29 mouse cellular contexts compared by ENCODE assay signal in the genomic region with DNA sequence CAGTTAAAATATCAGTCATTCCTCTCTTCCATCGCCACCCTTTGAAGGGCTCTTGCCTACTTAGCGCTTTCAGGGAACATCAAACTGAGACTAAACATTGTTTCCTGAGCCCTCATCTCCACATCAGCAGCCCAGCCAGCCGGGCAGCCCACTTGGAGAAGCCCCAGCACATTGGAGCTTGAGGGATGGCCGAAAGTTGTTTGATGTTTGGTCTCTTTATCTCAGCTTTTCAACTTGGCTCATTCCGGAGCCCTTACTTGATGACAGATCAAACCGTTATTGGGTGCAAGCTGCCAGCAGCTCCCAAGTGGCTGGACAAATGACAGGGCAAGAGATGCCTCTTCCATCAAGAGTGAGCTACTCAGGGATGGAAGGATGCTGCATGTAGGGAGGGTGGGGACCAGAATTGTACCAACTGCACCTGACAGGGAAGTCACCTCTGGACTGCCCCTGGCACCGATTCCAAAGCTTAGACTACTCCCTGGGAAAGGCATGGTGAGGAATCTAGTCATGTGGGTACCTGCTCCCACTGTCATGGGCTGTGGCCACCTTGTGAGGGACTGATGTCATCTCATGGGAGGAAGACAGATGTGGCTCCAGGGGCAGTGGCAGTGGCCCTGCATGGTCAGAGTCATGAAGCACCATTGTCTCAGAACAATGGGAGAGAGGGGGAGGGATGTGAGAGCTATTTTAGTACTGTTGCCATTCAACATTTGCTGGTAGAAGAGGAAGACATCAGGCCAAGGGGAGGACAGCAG.
DNase-seq lines count a peak whose midpoint lies in the region; ATAC-seq and TF ChIP-seq lines count a peak whose summit lies in the region.
"Had no signal": no experiment of that assay in that cellular context is flagged by ENCODE, and none has a peak within 500 bp of the region (broad histone marks: within the 10 kb centered on the region; RNA-seq: fewer than 3 reads in every experiment).

No protein-coding gene starts in this region.

- no peak overlapping the region for H3K4me2 ChIP-seq in heart, postnatal 0 days (ENCODE audit: low read depth, low read length)
- no peak overlapping the region for H3K4me2 ChIP-seq in lung, embryonic 16.5 days (ENCODE audit: low read depth, low read length)
- H3K4me2 ChIP-seq: embryonic facial prominence, embryonic 15.5 days; forebrain, embryonic 12.5 days; hindbrain, embryonic 15.5 days; kidney, embryonic 15.5 days; limb, embryonic 12.5 days; midbrain, embryonic 15.5 days; neural tube, embryonic 15.5 days; stomach, embryonic 15.5 days had no signal

- no peak overlapping the region for H3K9ac ChIP-seq in heart, postnatal 0 days (replicated peaks; ENCODE audit: low read depth, low read length)
- no peak overlapping the region for H3K9ac ChIP-seq in heart, adult 2 months (ENCODE audit: low read depth, low read length)
- H3K9ac ChIP-seq in lung, embryonic 16.5 days (ENCODE audit: low read length) = no peak overlapping the region
- H3K9ac ChIP-seq: embryonic facial prominence, embryonic 15.5 days; forebrain, embryonic 12.5 days; forebrain, postnatal 0 days; hindbrain, embryonic 15.5 days; kidney, embryonic 15.5 days; limb, embryonic 12.5 days; midbrain, embryonic 15.5 days; neural tube, embryonic 15.5 days; stomach, embryonic 15.5 days had no signal

- H3K27ac ChIP-seq in heart, embryonic 10.5 days = 0 out of 2 replicates have a peak overlapping the region, but pooled peaks have one; percentile 33
- no peak overlapping the region for H3K27ac ChIP-seq in heart, postnatal 0 days (ENCODE audit: low read depth)
- H3K27ac ChIP-seq in heart, adult 2 months = no peak overlapping the region
- H3K27ac ChIP-seq in lung, embryonic 16.5 days (ENCODE audit: low read length) = no peak overlapping the region
- H3K27ac ChIP-seq: embryonic facial prominence, embryonic 10.5 days; embryonic facial prominence, embryonic 15.5 days; forebrain, embryonic 12.5 days; hindbrain, embryonic 10.5 days; hindbrain, embryonic 15.5 days; kidney, embryonic 15.5 days; left cerebral cortex, adult 2 months; limb, embryonic 12.5 days; midbrain, embryonic 10.5 days; midbrain, embryonic 15.5 days; neural tube, embryonic 15.5 days; stomach, embryonic 15.5 days had no signal

- TF ChIP-seq POLR2A in heart, adult 2 months (IDR thresholded peaks at IDR 0.05; ENCODE audit: insufficient read depth, low read depth, low read length) = no peak

- DNase-seq in heart, embryonic 10.5 days (ENCODE audit: low spot score) = peak; percentile 85
- DNase-seq in heart, adult 9 months (ENCODE audit: low spot score in 2 of 2) = no peak
- DNase-seq in heart, postnatal 0 days (ENCODE audit: low spot score) = no peak
- no peak for DNase-seq in heart, adult 2 months
- peak; percentile 39 for DNase-seq in lung, postnatal 25 days (ENCODE audit: low spot score)
- no peak for DNase-seq in layer of hippocampus, postnatal 14 days (ENCODE audit: low spot score in 2 of 2)
- DNase-seq in cerebellum, postnatal 25 days = no peak
- DNase-seq: cerebellum, adult 11 months; cerebellum, adult 9-10 months; forebrain, postnatal 0 days; kidney, adult 18-20 months; kidney, postnatal 25 days; retina, postnatal 1 day; right cerebral cortex, postnatal 14 days had no signal

- peaks cover 60% of the 10 kb centered on the region for H3K27me3 ChIP-seq in heart, embryonic 10.5 days (ENCODE audit: insufficient read depth, poor library complexity, severe bottlenecking)
- no peaks in the 10 kb centered on the region for H3K27me3 ChIP-seq in heart, postnatal 0 days (ENCODE audit: control insufficient read depth, insufficient read depth, low read length)
- H3K27me3 ChIP-seq in heart, adult 2 months (ENCODE audit: control insufficient read depth, insufficient read depth, low read length) = no peaks in the 10 kb centered on the region
- H3K27me3 ChIP-seq in lung, embryonic 16.5 days (ENCODE audit: control insufficient read depth, insufficient read depth, low read depth, low read length) = no peaks in the 10 kb centered on the region
- H3K27me3 ChIP-seq: embryonic facial prominence, embryonic 15.5 days; forebrain, embryonic 12.5 days; hindbrain, embryonic 15.5 days; kidney, embryonic 15.5 days; limb, embryonic 12.5 days; midbrain, embryonic 15.5 days; neural tube, embryonic 15.5 days; stomach, embryonic 15.5 days had no signal

- WGBS in heart, embryonic 10.5 days = 17% methylated on average over 7 of the region's 7 CpGs
- 23% methylated on average over 7 of the region's 7 CpGs for WGBS in heart, postnatal 0 days
- 51% methylated on average over 7 of the region's 7 CpGs for WGBS in heart, adult 2 months
- WGBS in lung, embryonic 16.5 days = 14% methylated on average over 7 of the region's 7 CpGs

- H3K4me1 ChIP-seq in heart, embryonic 10.5 days = peaks cover 33% of the 10 kb centered on the region
- H3K4me1 ChIP-seq in heart, postnatal 0 days (ENCODE audit: control insufficient read depth, insufficient read depth) = no peaks in the 10 kb centered on the region; the same call in 1 of the 2 replicates
- H3K4me1 ChIP-seq in heart, adult 2 months (ENCODE audit: control insufficient read depth, insufficient read depth, low read length) = peaks cover 5% of the 10 kb centered on the region; the same call in 1 of the 2 replicates
- peaks cover 9% of the 10 kb centered on the region for H3K4me1 ChIP-seq in lung, embryonic 16.5 days (replicated peaks; ENCODE audit: control insufficient read depth, insufficient read depth, low read length)
- H3K4me1 ChIP-seq: forebrain, embryonic 12.5 days; hindbrain, embryonic 15.5 days; midbrain, embryonic 10.5 days; midbrain, embryonic 15.5 days; neural tube, embryonic 15.5 days had no signal

- peaks cover 47% of the 10 kb centered on the region for H3K36me3 ChIP-seq in heart, embryonic 10.5 days
- H3K36me3 ChIP-seq in heart, postnatal 0 days (replicated peaks; ENCODE audit: control insufficient read depth, insufficient read depth, low read length) = peaks cover 25% of the 10 kb centered on the region; the same call in 1 of the 2 replicates
- H3K36me3 ChIP-seq in heart, adult 2 months (ENCODE audit: control insufficient read depth, insufficient read depth, low read length) = no peaks in the 10 kb centered on the region
- peaks cover 4% of the 10 kb centered on the region; the same call in 1 of the 2 replicates for H3K36me3 ChIP-seq in lung, embryonic 16.5 days (ENCODE audit: control insufficient read depth, insufficient read depth, low read length)
- H3K36me3 ChIP-seq: forebrain, embryonic 12.5 days; hindbrain, embryonic 15.5 days; midbrain, embryonic 10.5 days; midbrain, embryonic 15.5 days; neural tube, embryonic 15.5 days; stomach, embryonic 15.5 days had no signal

- no peak for TF ChIP-seq CTCF in heart, postnatal 0 days (IDR thresholded peaks at IDR 0.05; ENCODE audit: low read depth)
- TF ChIP-seq CTCF in heart, adult 2 months (IDR thresholded peaks at IDR 0.05) = no peak

- intact Hi-C loops in heart, adult 2 months (cut with DNase I) = no loop called here

- no peak overlapping the region for H3K4me3 ChIP-seq in heart, embryonic 10.5 days
- no peak overlapping the region for H3K4me3 ChIP-seq in heart, postnatal 0 days (ENCODE audit: low read depth, low read length)
- no peak overlapping the region for H3K4me3 ChIP-seq in heart, adult 2 months
- no peak overlapping the region for H3K4me3 ChIP-seq in lung, embryonic 16.5 days (ENCODE audit: low read length)
- H3K4me3 ChIP-seq: embryonic facial prominence, embryonic 10.5 days; embryonic facial prominence, embryonic 15.5 days; forebrain, embryonic 12.5 days; hindbrain, embryonic 10.5 days; hindbrain, embryonic 15.5 days; kidney, embryonic 15.5 days; left cerebral cortex, adult 2 months; limb, embryonic 12.5 days; midbrain, embryonic 10.5 days; midbrain, embryonic 15.5 days; neural tube, embryonic 15.5 days; stomach, embryonic 15.5 days had no signal

- no peak; the same call in 1 of the 2 replicates for TF ChIP-seq EP300 in heart, postnatal 0 days (IDR thresholded peaks at IDR 0.05; ENCODE audit: low read depth)
- no peak for TF ChIP-seq EP300 in heart, adult 2 months (IDR thresholded peaks at IDR 0.05; ENCODE audit: insufficient read depth, low read depth, low read length)

- ATAC-seq in heart, postnatal 0 days (ENCODE audit: insufficient read depth, low read depth) = peak; percentile 33
- peak; percentile 77 for ATAC-seq in lung, embryonic 16.5 days (ENCODE audit: low read depth)
- ATAC-seq: CD4-positive, CD25-positive, alpha-beta regulatory T cell, adult 4 months; forebrain, postnatal 0 days; inflammation-experienced regulatory T-cells, adult 6 months; midbrain, embryonic 15.5 days had no signal

- H3K79me2 ChIP-seq in heart, adult 2 months (replicated peaks; ENCODE audit: control insufficient read depth, insufficient read depth, low read length) = no peaks in the 10 kb centered on the region

- H3K9me3 ChIP-seq in heart, embryonic 10.5 days = no peaks in the 10 kb centered on the region
- no peaks in the 10 kb centered on the region for H3K9me3 ChIP-seq in heart, postnatal 0 days (replicated peaks; ENCODE audit: control insufficient read depth, low read length)
- H3K9me3 ChIP-seq in lung, embryonic 16.5 days (ENCODE audit: control insufficient read depth, low read length) = no peaks in the 10 kb centered on the region
- H3K9me3 ChIP-seq: embryonic facial prominence, embryonic 10.5 days; embryonic facial prominence, embryonic 15.5 days; forebrain, embryonic 12.5 days; hindbrain, embryonic 15.5 days; kidney, embryonic 15.5 days; limb, embryonic 12.5 days; midbrain, embryonic 10.5 days; midbrain, embryonic 15.5 days; neural tube, embryonic 15.5 days; stomach, embryonic 15.5 days had no signal

Comparison
In these comparisons a context has a peak if more than half of its experiments do, and no peak if none do; other contexts are left out.
1. DNase-seq: peak in heart, embryonic 10.5 days (single experiment) and lung, postnatal 25 days (single experiment); none in heart, adult 9 months (0 of 2), heart, postnatal 0 days (single experiment), heart, adult 2 months (0 of 2), layer of hippocampus, postnatal 14 days (0 of 2) and cerebellum, postnatal 25 days (0 of 2).